Mouse (Mus musculus): ENCODE results near the gene Cep295nl.

Gene Cep295nl

GRCm38 (mm10) chr11:118355205-118355604 is 12.9 kb upstream of the Cep295nl start:
- DNase-seq (ENCODE audit: low spot score in 2 of 2) = peak; percentile 74 to 84

DNA sequence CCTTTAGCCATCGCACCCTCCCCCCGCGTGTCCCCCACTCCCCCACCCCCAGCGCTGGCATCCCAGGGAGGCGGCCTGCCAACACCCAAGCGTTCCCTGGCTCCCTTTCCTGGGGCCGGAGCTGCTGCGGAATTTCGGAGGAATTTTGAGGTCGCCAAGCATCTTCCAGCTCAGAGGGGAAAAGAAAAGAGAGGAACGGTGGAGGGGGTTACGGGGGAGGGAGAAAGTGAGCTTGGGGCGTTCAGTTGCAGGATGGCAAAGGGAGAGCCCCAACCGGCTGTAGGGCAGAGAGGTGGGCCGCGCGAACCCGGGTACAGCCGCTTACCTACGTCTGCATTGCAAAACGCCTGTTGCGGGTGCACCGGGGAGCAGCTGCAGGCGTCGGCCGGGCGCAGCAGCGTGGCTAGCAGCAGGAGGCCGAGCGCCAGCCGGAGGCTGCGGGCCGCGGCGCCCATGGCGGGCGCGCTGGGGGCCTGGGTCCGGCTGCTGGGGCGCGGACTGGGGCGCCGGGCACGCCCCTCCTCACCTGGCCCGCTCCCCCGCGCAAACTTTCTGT is 12.4 kb upstream of the Cep295nl start:
- DNase-seq (ENCODE audit: low spot score in 2 of 2) = peak in 1 of 2 experiments; percentile 20

DNA sequence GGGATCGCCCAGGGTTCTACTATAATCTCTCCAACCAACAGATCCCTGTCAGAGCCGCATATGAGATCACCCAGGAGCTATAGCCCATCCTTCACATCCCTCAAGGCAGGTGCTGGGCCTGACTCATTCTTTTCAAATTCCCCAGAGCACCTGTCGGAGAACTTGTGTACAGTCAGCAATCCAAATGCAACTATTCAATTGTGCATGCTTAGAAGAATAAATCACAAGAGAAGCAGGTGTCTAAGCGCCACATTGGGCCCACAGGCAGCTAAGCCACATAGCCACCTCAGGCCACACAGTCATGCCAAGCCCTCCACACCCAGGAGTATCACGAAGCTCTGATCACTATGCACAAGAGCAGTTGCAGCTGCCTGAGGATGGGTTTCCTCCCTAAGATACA is 7.2 kb upstream of the Cep295nl start:
- no peak for DNase-seq (ENCODE audit: low spot score in 2 of 2)

GRCm38 (mm10) chr11:118348877-118349276 is 6.6 kb upstream of the Cep295nl start:
- no peak for DNase-seq (ENCODE audit: low spot score in 2 of 2)

GRCm38 (mm10) chr11:118348419-118348818 is 6.1 kb upstream of the Cep295nl start:
- DNase-seq (ENCODE audit: low spot score in 2 of 2) = no peak

- no peak for DNase-seq (ENCODE audit: low spot score in 2 of 2)
Measured at GRCm38 (mm10) chr11:118347911-118348310, 5.6 kb upstream of the Cep295nl start.

GRCm38 (mm10) chr11:118347391-118347790 is 5.1 kb upstream of the Cep295nl start:
- no peak for DNase-seq (ENCODE audit: low spot score in 2 of 2)

DNA sequence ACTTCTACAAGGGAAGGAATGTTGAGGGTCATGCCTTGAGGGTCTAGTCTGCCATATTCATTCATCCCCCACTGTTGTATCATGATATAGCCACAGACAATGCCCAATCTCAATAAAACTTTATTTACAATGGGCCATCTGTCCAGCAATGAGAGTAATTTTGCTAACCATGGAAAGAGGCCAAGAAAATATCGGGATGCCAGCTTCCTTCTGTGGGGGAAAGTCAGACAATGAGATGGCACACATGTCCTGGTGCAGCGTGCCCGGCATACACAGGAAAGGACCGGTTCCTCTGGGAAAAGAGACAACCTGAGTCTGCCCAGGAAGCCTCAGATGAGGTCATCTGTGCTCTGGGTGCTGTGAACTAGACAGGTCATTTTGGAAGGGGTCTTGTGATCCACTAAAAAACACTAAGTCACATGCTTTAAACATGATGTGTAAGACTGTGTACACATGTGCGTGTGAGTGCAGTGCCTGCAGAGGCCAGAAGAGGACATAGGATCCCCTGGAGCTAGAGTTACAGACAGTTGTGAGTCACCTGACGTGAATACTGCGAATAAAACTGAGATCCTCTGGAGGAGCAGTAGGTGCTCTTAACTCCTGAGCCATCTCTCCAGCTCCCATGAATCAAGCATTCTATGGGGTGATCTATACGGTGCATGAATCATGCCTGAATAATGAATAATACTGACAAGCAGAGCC is 4.2 kb upstream of the Cep295nl start:
- no peak for DNase-seq (ENCODE audit: low spot score in 2 of 2)

DNA sequence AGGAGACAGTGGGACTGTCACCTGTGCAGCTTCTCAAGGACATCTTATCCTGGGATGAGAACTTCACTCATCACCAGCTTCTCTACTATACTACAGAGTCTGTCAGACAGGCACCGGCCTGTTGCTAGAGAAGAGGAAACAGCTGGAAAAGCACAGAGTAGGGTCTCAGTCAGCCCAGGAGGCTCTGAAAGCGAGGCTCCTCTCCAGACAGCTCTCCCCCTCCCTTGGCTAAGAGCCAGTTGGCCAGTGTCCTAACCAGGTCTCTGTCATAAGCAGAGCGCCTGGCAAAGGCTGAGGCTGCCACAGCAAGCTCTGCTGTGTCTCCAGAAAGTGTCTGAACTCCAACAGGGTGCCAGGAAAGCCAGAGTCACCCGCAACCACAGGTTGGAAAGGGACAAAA is 3.4 kb upstream of the Cep295nl start:
- DNase-seq (ENCODE audit: low spot score in 2 of 2) = peak; percentile 51 to 82

DNA sequence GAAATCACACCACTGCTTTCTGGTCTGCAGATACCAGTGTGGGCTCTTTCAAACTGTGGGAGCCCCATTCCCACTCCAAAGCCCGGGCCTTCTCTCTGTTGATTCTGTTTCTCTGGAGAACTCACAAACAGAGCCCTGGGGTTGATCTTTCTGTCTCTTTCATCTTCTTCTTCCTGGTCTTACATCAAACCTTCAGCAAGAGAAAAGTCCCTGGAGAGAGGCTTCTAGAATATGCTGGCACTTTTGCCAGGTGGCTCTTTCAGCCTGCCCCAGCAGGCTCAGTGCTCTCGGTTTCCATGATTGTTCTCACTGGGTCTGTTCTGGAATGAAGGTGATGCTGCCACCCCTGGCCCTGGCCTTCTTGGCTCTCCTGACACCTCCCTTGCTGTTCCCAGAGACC is 1.3 kb upstream of the Cep295nl start:
- no peak for DNase-seq (ENCODE audit: low spot score in 2 of 2)

DNA sequence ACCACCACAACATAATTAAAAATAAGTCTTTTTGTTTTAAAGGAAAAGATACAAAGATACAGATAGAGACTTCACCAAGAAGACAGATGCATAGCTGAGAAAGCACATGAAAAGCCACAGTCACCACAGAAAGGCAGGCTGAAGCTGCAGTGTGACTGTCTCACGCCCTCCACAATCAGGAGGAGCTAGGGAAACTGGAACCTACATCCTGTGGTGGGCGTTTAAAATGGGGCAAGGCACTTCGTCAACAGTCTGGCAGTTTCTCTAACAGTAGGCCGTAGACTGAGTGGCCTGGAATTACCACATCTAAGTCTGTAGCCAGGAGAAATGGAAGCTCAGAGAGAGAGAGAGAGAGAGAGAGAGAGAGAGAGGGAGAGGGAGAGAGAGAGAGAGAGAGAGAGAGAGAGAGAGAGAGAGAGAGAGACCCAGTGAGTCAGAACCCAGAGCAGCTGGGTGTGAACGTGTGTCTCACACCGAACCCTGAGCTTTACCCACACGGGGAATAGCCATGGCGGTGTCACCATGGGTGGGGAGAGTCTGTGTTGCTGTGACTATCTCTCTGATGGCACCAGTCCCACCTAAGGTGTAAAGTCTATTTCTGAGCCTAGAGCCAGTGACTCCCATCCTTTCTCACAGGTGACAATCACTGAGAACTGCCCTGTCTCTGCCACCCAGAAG is 4.7 kb downstream of the Cep295nl start:
- no peak for DNase-seq (ENCODE audit: low spot score in 2 of 2)

- no peak for DNase-seq (ENCODE audit: low spot score in 2 of 2)
Measured at GRCm38 (mm10) chr11:118333431-118333830, 8.9 kb downstream of the Cep295nl start.

- no peak for DNase-seq (ENCODE audit: low spot score in 2 of 2)
Measured at GRCm38 (mm10) chr11:118332376-118332775, 9.9 kb downstream of the Cep295nl start.

GRCm38 (mm10) chr11:118330777-118331176 is 11.5 kb downstream of the Cep295nl start:
- DNase-seq (ENCODE audit: low spot score in 2 of 2) = no peak

DNA sequence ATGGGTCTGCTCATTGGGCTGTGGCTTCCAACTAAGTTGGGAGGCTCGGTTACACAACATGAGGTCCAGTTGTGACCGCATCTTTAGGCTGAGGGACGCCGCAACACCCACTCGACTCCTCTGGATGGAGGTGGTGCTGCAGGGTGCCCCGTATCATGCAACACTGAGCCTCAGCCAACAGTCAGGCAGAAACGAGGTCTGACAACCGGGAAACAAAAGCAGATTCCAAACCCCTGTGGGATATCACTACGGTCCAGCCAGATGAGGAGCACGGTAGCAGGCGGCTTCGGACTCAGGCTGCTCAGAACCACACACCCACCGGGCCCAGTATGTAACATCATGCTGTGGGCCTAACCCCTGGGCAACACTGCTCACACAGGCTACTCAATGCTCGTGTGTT is 11.9 kb downstream of the Cep295nl start:
- no peak for DNase-seq (ENCODE audit: low spot score in 2 of 2)

DNA sequence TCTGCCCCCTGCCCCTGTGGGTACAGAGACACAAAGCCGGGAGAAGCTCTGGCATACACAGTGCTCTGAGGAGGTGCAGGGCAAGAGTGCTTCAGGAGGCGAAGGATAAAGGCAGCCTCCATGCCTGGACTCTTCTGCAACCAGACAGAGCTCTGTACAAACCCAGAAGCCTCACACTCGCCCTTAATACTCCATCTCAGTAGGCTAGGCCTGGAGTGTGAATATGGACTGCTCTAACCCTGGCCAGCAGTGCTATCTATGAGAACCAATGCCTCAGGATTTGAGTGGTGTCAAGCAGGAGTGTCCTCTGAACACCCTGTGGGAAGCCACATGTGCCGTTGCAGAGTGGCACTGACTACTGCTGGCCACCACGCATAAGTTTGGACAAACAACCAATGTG is 13.4 kb downstream of the Cep295nl start:
- no peak for DNase-seq (ENCODE audit: low spot score in 2 of 2)

GRCm38 (mm10) chr11:118328511-118328910 is 13.8 kb downstream of the Cep295nl start:
- DNase-seq (ENCODE audit: low spot score in 2 of 2) = no peak

DNA sequence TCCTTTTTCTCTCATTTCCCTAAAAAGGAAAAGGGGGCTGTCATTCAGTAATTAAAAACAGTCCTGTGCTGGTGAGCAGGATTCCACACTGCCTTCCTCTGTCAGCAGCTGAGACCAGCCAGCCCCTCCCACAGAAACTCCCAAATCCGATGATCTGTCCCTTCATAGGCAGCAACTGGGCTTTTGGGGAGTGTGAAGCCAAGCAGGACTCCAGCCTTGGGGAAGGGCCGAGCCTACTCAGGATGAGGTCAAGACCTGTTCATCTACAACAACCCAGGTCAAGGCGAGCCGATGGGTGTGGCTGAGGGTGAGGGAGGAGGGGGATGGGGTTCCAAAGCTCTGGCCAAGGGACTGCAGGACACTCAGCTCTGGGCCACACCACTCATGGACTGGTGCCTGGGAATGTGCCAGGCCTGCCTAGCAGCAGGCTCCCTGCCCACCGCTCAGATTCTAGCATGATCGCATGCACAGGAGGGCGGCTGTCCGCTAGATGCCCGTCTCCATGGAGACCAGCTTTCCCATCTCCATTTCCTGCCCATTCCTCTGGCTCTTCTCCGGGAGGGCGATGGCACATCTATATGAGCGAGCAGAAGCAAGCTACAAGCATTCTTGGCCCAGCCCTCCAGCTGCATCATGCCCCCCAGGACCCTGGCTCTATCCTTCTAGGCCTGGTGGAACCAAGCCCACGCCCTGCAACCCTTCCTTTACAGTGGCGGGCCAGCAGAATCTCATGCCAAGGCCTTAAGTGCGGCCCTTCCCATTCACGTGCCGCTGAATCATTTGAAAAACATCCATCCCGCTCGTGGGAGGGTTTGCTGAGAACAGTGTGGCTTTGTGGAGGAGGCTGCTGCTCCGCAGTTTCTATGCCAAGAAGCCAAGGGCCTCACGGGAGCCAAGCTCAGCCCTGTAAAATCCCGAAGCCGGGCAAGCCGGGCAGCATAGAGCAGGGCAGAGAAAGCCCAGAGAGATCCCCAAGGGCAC is 15.0 kb downstream of the Cep295nl start:
- DNase-seq (ENCODE audit: low spot score in 2 of 2) = peak; percentile 46 to 87

DNA sequence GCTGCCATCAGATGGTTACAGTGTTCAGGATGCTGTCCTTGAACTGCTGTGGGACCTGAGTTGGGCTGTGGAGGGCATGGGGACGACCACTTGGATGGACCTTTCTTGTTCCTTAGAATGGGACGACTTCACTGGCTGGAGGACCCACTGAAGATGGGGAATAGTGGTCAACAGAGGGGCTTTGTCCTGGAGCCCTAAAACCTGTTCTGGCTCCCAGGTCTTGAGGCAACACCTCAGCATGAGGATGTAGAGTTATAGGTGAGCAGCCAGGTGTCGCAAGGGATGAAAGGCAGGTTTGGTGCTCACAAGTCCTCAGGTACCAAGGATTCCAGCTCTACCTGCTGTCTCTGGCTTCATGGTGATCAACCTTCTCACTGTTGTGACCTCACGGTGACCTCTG is 15.8 kb downstream of the Cep295nl start:
- no peak for DNase-seq (ENCODE audit: low spot score in 2 of 2)

DNA sequence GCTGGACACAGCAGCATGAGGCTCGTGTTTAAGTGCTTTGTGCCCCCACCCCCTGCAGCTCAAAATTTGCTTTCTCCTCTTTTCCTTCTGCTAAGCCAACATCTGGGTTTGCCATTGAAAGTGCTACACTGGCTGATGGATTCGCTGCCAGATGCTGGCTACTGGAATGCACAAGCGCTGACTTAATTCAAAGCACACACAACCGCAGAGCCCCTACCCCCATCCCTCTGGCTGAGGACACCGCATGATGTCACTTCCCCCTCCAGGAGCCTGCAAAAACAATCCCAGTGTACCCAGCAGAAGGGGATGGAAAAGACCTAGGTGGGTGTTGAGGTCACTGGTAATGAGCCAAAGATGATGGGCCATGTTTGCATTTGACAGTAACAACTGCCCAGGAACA is 17.8 kb downstream of the Cep295nl start:
- DNase-seq (ENCODE audit: low spot score in 2 of 2) = no peak

DNA sequence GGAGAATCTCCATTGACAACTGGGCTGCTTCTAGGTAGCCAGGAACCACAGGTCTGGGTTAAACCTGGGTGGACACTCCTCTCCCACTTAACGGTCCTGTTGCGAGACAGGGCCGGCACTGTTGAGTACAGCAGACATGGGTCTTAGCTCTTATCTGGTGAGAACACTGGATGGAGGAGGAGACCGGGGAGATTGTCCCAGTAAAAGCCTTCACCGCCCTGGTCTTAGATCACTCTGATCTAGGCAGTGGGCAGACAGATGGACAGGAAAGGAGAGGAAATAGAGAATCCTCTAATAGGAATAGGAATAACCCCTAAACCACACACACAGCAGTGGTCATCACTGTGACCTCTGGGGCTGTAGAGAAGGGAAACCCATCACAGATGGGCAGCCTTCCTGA is 18.3 kb downstream of the Cep295nl start:
- no peak for DNase-seq (ENCODE audit: low spot score in 2 of 2)

DNA sequence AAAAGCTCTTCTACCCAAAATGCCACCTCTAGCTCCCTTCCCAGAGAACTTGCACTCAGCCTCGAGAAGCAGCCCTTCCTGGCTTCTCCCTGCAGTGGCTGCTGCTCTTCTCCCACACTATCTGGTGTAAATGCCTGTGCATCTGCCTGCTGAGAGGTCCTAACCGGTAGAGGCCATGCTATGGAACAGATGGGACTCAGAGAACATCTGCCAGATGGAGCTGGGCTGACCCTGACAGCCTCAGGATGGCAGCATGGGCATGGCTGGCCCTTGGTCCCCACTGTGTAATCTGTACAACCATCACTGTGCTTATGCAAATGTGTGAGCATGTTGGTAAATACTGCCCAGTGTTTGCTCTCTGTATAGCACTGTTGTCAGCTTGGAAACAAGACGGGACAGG is 19.7 kb downstream of the Cep295nl start:
- no peak for DNase-seq (ENCODE audit: low spot score in 2 of 2)
